Mouse (Mus musculus) forebrain, embryonic 14.5 days (tissue): ENCODE measurements around the gene Zfr2. TPM values are rescaled to one million over a fixed set of nuclear protein-coding genes. Genes with fewer than 3 reads are reported as not detected.

Experiments used
- ATAC-seq: fragments of 200-750 bp; cut with Nextera tagmentation; 2 replicates; pipeline ENCODE4 v1.8.0; 2017; ENCODE audit warnings: mild to moderate bottlenecking, moderate library complexity
- DNase-seq: peaks from one replicate; pipeline ENCODE4 v3.0.0-alpha.2; 2015; ENCODE audit warnings: low spot score
- H3K27ac ChIP-seq: fragments of 300-500 bp; sonication (generic); 2 replicates; pipeline ENCODE4 v1.5.1; 2014; ENCODE audit warnings: low read depth, mild to moderate bottlenecking, control low read depth, low read length, moderate library complexity
- H3K27me3 ChIP-seq: fragments of 300-500 bp; sonication (generic); replicated peaks from 2 replicates; pipeline ENCODE4 v1.6.1; 2014; ENCODE audit warnings: low read length, control low read depth, mixed read lengths; ENCODE audit not compliant: control insufficient read depth, insufficient read depth
- H3K36me3 ChIP-seq: fragments of 300-500 bp; sonication (generic); 2 replicates; pipeline ENCODE4 v1.6.1; 2014; ENCODE audit warnings: low read length, control low read depth; ENCODE audit not compliant: control insufficient read depth, insufficient read depth
- H3K4me1 ChIP-seq: fragments of 300-500 bp; sonication (generic); 2 replicates; pipeline ENCODE4 v1.6.1; 2014; ENCODE audit warnings: antibody characterized with exemption, low read length, control low read depth; ENCODE audit not compliant: control insufficient read depth, insufficient read depth
- H3K4me2 ChIP-seq: fragments of 300-500 bp; sonication (generic); 2 replicates; pipeline ENCODE4 v1.6.1; 2014; ENCODE audit warnings: mild to moderate bottlenecking, control low read depth, low read length
- H3K4me3 ChIP-seq: fragments of 300-500 bp; sonication (generic); 2 replicates; pipeline ENCODE4 v1.5.1; 2014; ENCODE audit warnings: low read depth, low read length, control low read depth
- H3K9ac ChIP-seq: fragments of 300-500 bp; sonication (generic); 2 replicates; pipeline ENCODE4 v1.6.1; 2014; ENCODE audit warnings: mild to moderate bottlenecking, low read length, control low read depth, moderate library complexity
- H3K9me3 ChIP-seq: fragments of 300-500 bp; sonication (generic); replicated peaks from 2 replicates; pipeline ENCODE4 v1.6.1; 2016; ENCODE audit warnings: low read length, control low read depth, mixed read lengths; ENCODE audit not compliant: control insufficient read depth
- WGBS: fragments of 180-500 bp; shearing (Covaris S2); extraction: QIAGEN DNeasy Blood & Tissue Kit; methylation state at CpG from one replicate; pipeline ENCODE4 v1.1.7; 2014; 5-methylcytosine and 5-hydroxymethylcytosine counted together
- polyA plus RNA-seq: library from polyadenylated mRNA; unstranded; fragments of >200 nt; fragmentation: Nextera tagmentation; extraction: Ambion mirVana; gene quantifications from 2 replicates; pipeline ENCODE4 v1.2.1, GENCODE M21; 2014

The Zfr2 gene
- polyA plus RNA-seq, 1 experiment from 2014 or later = 7.5 TPM

DNA sequence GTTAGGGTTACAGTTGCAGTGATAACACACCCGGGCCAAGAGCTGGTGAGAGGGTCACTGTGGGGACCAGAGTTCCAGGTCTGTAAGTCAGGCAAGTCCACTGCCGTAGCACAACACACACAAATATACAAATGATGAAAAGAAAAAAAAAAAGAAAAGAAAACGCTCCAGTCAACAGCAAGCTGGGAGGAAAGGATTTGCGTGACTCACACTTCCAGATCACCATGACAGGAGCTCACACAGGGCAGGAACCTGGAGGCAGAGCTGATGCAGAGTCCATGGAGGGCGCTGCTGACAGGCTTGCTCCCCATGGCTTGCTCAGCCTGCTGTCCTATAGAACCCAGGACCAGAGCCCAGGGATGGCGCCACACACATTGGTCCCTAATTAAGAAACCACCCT is 1.3 kb downstream of the Zfr2 start:
- Histone ChIP-seq H3K4me1 (peaks cover 16% of the 10 kb centered on the region; the same call in 1 of the 2 replicates), H3K27ac (no peak overlapping the region), H3K9ac (no peak overlapping the region), H3K36me3 (no peaks in the 10 kb centered on the region), H3K4me3 (no peak overlapping the region), H3K27me3 (no peaks in the 10 kb centered on the region), H3K9me3 (no peaks in the 10 kb centered on the region), H3K4me2 (no peak overlapping the region; the same call in 1 of the 2 replicates)
- no peak for ATAC-seq
- DNase-seq = no peak
- 83% methylated on average over 6 of the region's 6 CpGs for whole genome bisulfite sequencing

GRCm38 (mm10) chr10:81236471-81237268 is 3.7 kb downstream of the Zfr2 start:
- WGBS = 86% methylated on average over 12 of the region's 12 CpGs
- DNase-seq = no peak
- Histone ChIP-seq H3K9me3 (no peaks in the 10 kb centered on the region), H3K4me2 (no peak overlapping the region), H3K4me3 (no peak overlapping the region), H3K9ac (no peak overlapping the region), H3K4me1 (peaks cover 9% of the 10 kb centered on the region; the same call in 1 of the 2 replicates), H3K27ac (no peak overlapping the region), H3K27me3 (peaks cover 15% of the 10 kb centered on the region; the same call in 1 of the 2 replicates), H3K36me3 (no peaks in the 10 kb centered on the region)
- ATAC-seq = no peak

DNA sequence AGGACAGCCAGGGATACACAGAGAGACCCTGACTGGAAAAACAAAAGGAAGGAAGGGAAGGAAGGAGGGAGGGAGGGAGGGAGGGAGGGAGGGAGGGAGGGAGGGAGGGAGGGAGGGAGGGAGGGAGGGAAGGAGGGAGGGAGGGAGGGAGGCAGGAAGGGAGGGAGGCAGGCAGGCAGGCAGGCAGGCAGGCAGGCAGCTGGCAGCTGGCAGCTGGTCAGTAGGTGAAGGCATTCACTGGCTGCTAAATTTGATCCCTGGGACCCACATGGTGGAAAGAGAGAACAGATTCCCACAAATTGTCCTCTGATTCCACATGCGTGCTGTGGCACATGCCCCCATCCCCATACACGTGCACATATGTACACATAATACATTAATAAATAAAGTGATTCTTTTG is 5.7 kb downstream of the Zfr2 start:
- no peak overlapping the region for H3K4me3 ChIP-seq
- H3K27me3 ChIP-seq = peaks cover 15% of the 10 kb centered on the region; the same call in 1 of the 2 replicates
- no peak for ATAC-seq
- no peaks in the 10 kb centered on the region for H3K9me3 ChIP-seq
- WGBS = 88% methylated on average over 2 of the region's 2 CpGs
- peaks cover 1% of the 10 kb centered on the region; the same call in 1 of the 2 replicates for H3K4me1 ChIP-seq
- no peak overlapping the region for H3K27ac ChIP-seq
- no peak for DNase-seq
- H3K9ac ChIP-seq = no peak overlapping the region
- no peaks in the 10 kb centered on the region; the same call in 1 of the 2 replicates for H3K36me3 ChIP-seq
- no peak overlapping the region for H3K4me2 ChIP-seq

GRCm38 (mm10) chr10:81240876-81241275 is 7.9 kb downstream of the Zfr2 start:
- H3K27me3 ChIP-seq = peaks cover 15% of the 10 kb centered on the region; the same call in 1 of the 2 replicates
- H3K27ac ChIP-seq = no peak overlapping the region
- peak; percentile 66 for DNase-seq
- 21% methylated on average over 13 of the region's 13 CpGs for WGBS
- no peaks in the 10 kb centered on the region for H3K9me3 ChIP-seq
- no peak overlapping the region for H3K4me2 ChIP-seq
- no peak overlapping the region for H3K9ac ChIP-seq
- no peak overlapping the region for H3K4me3 ChIP-seq
- H3K36me3 ChIP-seq = no peaks in the 10 kb centered on the region; the same call in 1 of the 2 replicates
- H3K4me1 ChIP-seq = no peaks in the 10 kb centered on the region
- no peak for ATAC-seq

DNA sequence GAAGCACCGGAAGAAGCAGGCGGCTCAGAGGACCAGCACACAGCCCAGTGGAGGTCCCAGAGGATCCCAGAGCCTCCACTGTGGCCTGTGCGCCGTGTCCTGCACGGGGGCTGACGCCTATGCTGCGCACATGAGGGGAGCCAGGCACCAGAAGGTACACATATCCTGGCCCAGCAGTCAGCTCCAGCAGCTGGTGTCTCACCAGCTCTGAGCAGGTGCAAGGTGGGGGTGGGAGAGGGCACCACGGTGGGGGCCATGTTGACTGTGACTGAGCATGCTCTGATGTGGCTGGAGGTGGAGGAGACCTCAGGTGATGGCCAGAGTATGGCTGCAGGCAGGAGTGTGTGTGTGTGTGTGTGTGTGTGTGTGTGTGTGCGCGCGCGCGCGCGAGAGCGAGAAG is 9.1 kb downstream of the Zfr2 start:
- no peak for ATAC-seq
- no peak overlapping the region for H3K4me2 ChIP-seq
- H3K36me3 ChIP-seq = no peaks in the 10 kb centered on the region; the same call in 1 of the 2 replicates
- no peak for DNase-seq
- no peak overlapping the region for H3K27ac ChIP-seq
- WGBS = 93% methylated on average over 16 of the region's 16 CpGs
- no peak overlapping the region for H3K9ac ChIP-seq
- no peak overlapping the region for H3K4me3 ChIP-seq
- H3K27me3 ChIP-seq = peaks cover 15% of the 10 kb centered on the region; the same call in 1 of the 2 replicates
- no peaks in the 10 kb centered on the region for H3K4me1 ChIP-seq
- no peaks in the 10 kb centered on the region for H3K9me3 ChIP-seq

- Histone ChIP-seq H3K27ac (no peak overlapping the region), H3K4me2 (no peak overlapping the region), H3K4me1 (no peaks in the 10 kb centered on the region), H3K9ac (no peak overlapping the region), H3K36me3 (peaks cover 3% of the 10 kb centered on the region; the same call in 1 of the 2 replicates), H3K9me3 (no peaks in the 10 kb centered on the region), H3K4me3 (no peak overlapping the region), H3K27me3 (peaks cover 15% of the 10 kb centered on the region; the same call in 1 of the 2 replicates)
- ATAC-seq (peak; percentile 9; the same call in 1 of the 2 replicates), DNase-seq (no peak)
- 67% methylated on average over 4 of the region's 4 CpGs for WGBS
Measured at GRCm38 (mm10) chr10:81244146-81244545, 11.2 kb downstream of the Zfr2 start.

- no peak overlapping the region for H3K4me2 ChIP-seq
- DNase-seq = peak; percentile 62
- peak overlapping the region; percentile 17; the same call in 1 of the 2 replicates for H3K9ac ChIP-seq
- 9% methylated on average over 17 of the region's 17 CpGs for WGBS
- no peak overlapping the region for H3K4me3 ChIP-seq
- peak; percentile 69 for ATAC-seq
- H3K9me3 ChIP-seq = no peaks in the 10 kb centered on the region
- H3K4me1 ChIP-seq = no peaks in the 10 kb centered on the region
- no peak overlapping the region for H3K27ac ChIP-seq
- H3K36me3 ChIP-seq = peaks cover 3% of the 10 kb centered on the region; the same call in 1 of the 2 replicates
- peaks cover 11% of the 10 kb centered on the region; the same call in 1 of the 2 replicates for H3K27me3 ChIP-seq
Measured at GRCm38 (mm10) chr10:81244595-81244994, 11.6 kb downstream of the Zfr2 start.

- no peak overlapping the region for H3K27ac ChIP-seq
- peaks cover 3% of the 10 kb centered on the region; the same call in 1 of the 2 replicates for H3K36me3 ChIP-seq
- DNase-seq (no peak), ATAC-seq (no peak)
- peak overlapping the region; percentile 17; the same call in 1 of the 2 replicates for H3K9ac ChIP-seq
- no peaks in the 10 kb centered on the region for H3K4me1 ChIP-seq
- H3K9me3 ChIP-seq = no peaks in the 10 kb centered on the region
- peaks cover 6% of the 10 kb centered on the region; the same call in 1 of the 2 replicates for H3K27me3 ChIP-seq
- WGBS = 89% methylated on average over 6 of the region's 6 CpGs
- no peak overlapping the region for H3K4me2 ChIP-seq
- H3K4me3 ChIP-seq = no peak overlapping the region
Measured at GRCm38 (mm10) chr10:81245166-81245565, 12.2 kb downstream of the Zfr2 start.

DNA sequence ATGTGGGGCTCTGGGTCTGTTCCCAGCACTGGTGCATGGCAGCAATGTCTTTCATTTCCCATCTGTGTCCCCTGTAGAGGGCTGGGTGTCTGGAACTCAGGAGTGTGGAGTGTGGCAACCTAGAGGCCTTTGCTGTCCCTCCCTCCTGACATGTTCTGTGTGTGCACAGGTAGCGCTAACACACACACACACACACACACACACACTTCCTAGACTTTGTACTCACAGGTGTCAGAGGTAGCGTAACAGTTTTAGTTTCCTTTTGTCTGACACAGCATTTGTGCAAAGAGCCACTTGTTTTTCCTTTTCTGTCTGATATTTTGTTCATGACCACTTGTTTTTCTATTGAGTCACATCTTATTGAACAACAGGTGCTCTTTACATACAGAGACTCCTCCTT is 14.8 kb downstream of the Zfr2 start:
- DNase-seq (no peak), ATAC-seq (no peak)
- H3K9ac ChIP-seq = no peak overlapping the region
- no peak overlapping the region for H3K4me2 ChIP-seq
- H3K27me3 ChIP-seq = peaks cover 6% of the 10 kb centered on the region
- H3K36me3 ChIP-seq = 0 out of 2 replicates have a peak, but pooled peaks cover 3% of the 10 kb centered on the region
- no peak overlapping the region for H3K27ac ChIP-seq
- no peak overlapping the region for H3K4me3 ChIP-seq
- peaks cover 2% of the 10 kb centered on the region; the same call in 1 of the 2 replicates for H3K4me1 ChIP-seq
- WGBS = 98% methylated on average over 2 of the region's 2 CpGs
- H3K9me3 ChIP-seq = no peaks in the 10 kb centered on the region
